Comparison of ENCODE assay signal across 22 mouse cellular contexts in genomic region chr1:68839352-68839751, GRCm38 (mm10).
DNase-seq lines count a peak whose midpoint lies in the region; ATAC-seq lines count a peak whose summit lies in the region.
"Had no signal": no experiment of that assay in that cellular context is flagged by ENCODE, and none has a peak within 500 bp of the region (broad histone marks: within the 10 kb centered on the region; RNA-seq: fewer than 3 reads in every experiment).

No protein-coding gene starts in this region.

- no peaks in the 10 kb centered on the region for H3K27me3 ChIP-seq in forebrain, embryonic 12.5 days
- no peaks in the 10 kb centered on the region for H3K27me3 ChIP-seq in forebrain, embryonic 11.5 days (ENCODE audit: control insufficient read depth, insufficient read depth, low read length)
- no peaks in the 10 kb centered on the region for H3K27me3 ChIP-seq in midbrain, embryonic 14.5 days (ENCODE audit: control insufficient read depth, insufficient read depth, low read length)
- no peaks in the 10 kb centered on the region for H3K27me3 ChIP-seq in midbrain, embryonic 15.5 days (replicated peaks)
- no peaks in the 10 kb centered on the region for H3K27me3 ChIP-seq in forebrain, embryonic 15.5 days
- H3K27me3 ChIP-seq: CH12.LX; heart, embryonic 15.5 days; intestine, embryonic 15.5 days; Patski had no signal

- intact Hi-C loops in heart, postnatal 36 days (cut with DNase I), result no loop called here

- no peak overlapping the region for H3K27ac ChIP-seq in forebrain, embryonic 12.5 days
- no peak overlapping the region for H3K27ac ChIP-seq in forebrain, embryonic 11.5 days (ENCODE audit: low read depth, low read length)
- H3K27ac ChIP-seq in midbrain, embryonic 14.5 days (replicated peaks; ENCODE audit: low read depth, low read length), result no peak overlapping the region
- no peak overlapping the region for H3K27ac ChIP-seq in midbrain, embryonic 15.5 days
- H3K27ac ChIP-seq in forebrain, embryonic 15.5 days (replicated peaks), result no peak overlapping the region
- H3K27ac ChIP-seq: embryonic facial prominence, embryonic 10.5 days; heart, adult 2 months; heart, embryonic 15.5 days; intestine, embryonic 15.5 days had no signal

- 56% methylated on average over 4 of the region's 4 CpGs for WGBS in forebrain, embryonic 12.5 days
- WGBS in forebrain, embryonic 11.5 days, result 69% methylated on average over 4 of the region's 4 CpGs
- WGBS in midbrain, embryonic 14.5 days, result 59% methylated on average over 4 of the region's 4 CpGs
- 60% methylated on average over 4 of the region's 4 CpGs for WGBS in midbrain, embryonic 15.5 days
- 31% methylated on average over 4 of the region's 4 CpGs for WGBS in forebrain, embryonic 15.5 days

- no peak overlapping the region for H3K4me3 ChIP-seq in forebrain, embryonic 12.5 days (replicated peaks)
- no peak overlapping the region for H3K4me3 ChIP-seq in forebrain, embryonic 11.5 days (ENCODE audit: low read depth, low read length)
- no peak overlapping the region for H3K4me3 ChIP-seq in midbrain, embryonic 14.5 days (replicated peaks; ENCODE audit: low read depth, low read length)
- no peak overlapping the region for H3K4me3 ChIP-seq in midbrain, embryonic 15.5 days
- no peak overlapping the region for H3K4me3 ChIP-seq in forebrain, embryonic 15.5 days
- H3K4me3 ChIP-seq: embryonic facial prominence, embryonic 10.5 days; heart, adult 2 months; heart, embryonic 15.5 days; intestine, embryonic 15.5 days had no signal

- no peak overlapping the region for H3K9ac ChIP-seq in forebrain, embryonic 12.5 days
- no peak overlapping the region for H3K9ac ChIP-seq in forebrain, embryonic 11.5 days (ENCODE audit: low read length)
- H3K9ac ChIP-seq in midbrain, embryonic 14.5 days (replicated peaks; ENCODE audit: low read length), result no peak overlapping the region
- no peak overlapping the region for H3K9ac ChIP-seq in midbrain, embryonic 15.5 days
- H3K9ac ChIP-seq in forebrain, embryonic 15.5 days (replicated peaks), result no peak overlapping the region
- H3K9ac ChIP-seq: heart, embryonic 15.5 days; intestine, embryonic 15.5 days had no signal

- H3K36me3 ChIP-seq in forebrain, embryonic 12.5 days (replicated peaks), result no peaks in the 10 kb centered on the region
- no peaks in the 10 kb centered on the region for H3K36me3 ChIP-seq in forebrain, embryonic 11.5 days (ENCODE audit: control insufficient read depth, insufficient read depth, low read length)
- no peaks in the 10 kb centered on the region for H3K36me3 ChIP-seq in midbrain, embryonic 14.5 days (ENCODE audit: control insufficient read depth, insufficient read depth, low read length)
- no peaks in the 10 kb centered on the region for H3K36me3 ChIP-seq in midbrain, embryonic 15.5 days (replicated peaks)
- no peaks in the 10 kb centered on the region for H3K36me3 ChIP-seq in forebrain, embryonic 15.5 days
- H3K36me3 ChIP-seq: embryonic facial prominence, embryonic 10.5 days; heart, embryonic 15.5 days; intestine, embryonic 15.5 days had no signal

- H3K9me3 ChIP-seq in forebrain, embryonic 12.5 days, result no peaks in the 10 kb centered on the region
- H3K9me3 ChIP-seq in forebrain, embryonic 11.5 days (ENCODE audit: control insufficient read depth, low read length), result no peaks in the 10 kb centered on the region
- no peaks in the 10 kb centered on the region for H3K9me3 ChIP-seq in midbrain, embryonic 14.5 days (ENCODE audit: control insufficient read depth, low read length)
- no peaks in the 10 kb centered on the region for H3K9me3 ChIP-seq in midbrain, embryonic 15.5 days
- H3K9me3 ChIP-seq in forebrain, embryonic 15.5 days, result no peaks in the 10 kb centered on the region
- H3K9me3 ChIP-seq: embryonic facial prominence, embryonic 10.5 days; heart, embryonic 15.5 days; intestine, embryonic 15.5 days had no signal

- DNase-seq in forebrain, embryonic 11.5 days (ENCODE audit: low spot score), result no peak
- peak; percentile 35 for DNase-seq in midbrain, embryonic 14.5 days
- peak; percentile 36 for DNase-seq in retina, embryonic 14.5 days (ENCODE audit: low spot score)
- no peak for DNase-seq in neural tube, embryonic 10.5 days (ENCODE audit: extremely low spot score, low spot score)
- no peak for DNase-seq in heart, postnatal 36 days
- DNase-seq: adrenal gland, postnatal 25 days; cerebellum, adult 2 months; cerebellum, postnatal 36 days; gastrocnemius, postnatal 14 days; heart, adult 2 months; heart, postnatal 14 days; kidney, adult 18-20 months had no signal

- ATAC-seq in forebrain, embryonic 12.5 days (ENCODE audit: low FRiP score), result peak; percentile 14; the same call in 1 of the 2 replicates
- ATAC-seq in forebrain, embryonic 11.5 days (replicated peaks; ENCODE audit: low FRiP score), result no peak
- no peak for ATAC-seq in midbrain, embryonic 14.5 days (ENCODE audit: low FRiP score, low TSS enrichment)
- ATAC-seq in midbrain, embryonic 15.5 days (replicated peaks), result no peak
- ATAC-seq in forebrain, embryonic 15.5 days (replicated peaks), result peak; percentile 82
- ATAC-seq: activated CD4-positive, CD25-positive, alpha-beta regulatory T cell, adult 4 months; intestine, embryonic 15.5 days; Patski had no signal

- no peaks in the 10 kb centered on the region for H3K4me1 ChIP-seq in forebrain, embryonic 12.5 days
- no peaks in the 10 kb centered on the region for H3K4me1 ChIP-seq in forebrain, embryonic 11.5 days (replicated peaks; ENCODE audit: control insufficient read depth, insufficient read depth, low read length)
- no peaks in the 10 kb centered on the region for H3K4me1 ChIP-seq in midbrain, embryonic 14.5 days (ENCODE audit: control insufficient read depth, insufficient read depth, low read length)
- H3K4me1 ChIP-seq in midbrain, embryonic 15.5 days, result no peaks in the 10 kb centered on the region
- no peaks in the 10 kb centered on the region for H3K4me1 ChIP-seq in forebrain, embryonic 15.5 days
- H3K4me1 ChIP-seq: embryonic facial prominence, embryonic 10.5 days; heart, embryonic 15.5 days; intestine, embryonic 15.5 days had no signal

- H3K4me2 ChIP-seq in forebrain, embryonic 12.5 days, result no peak overlapping the region
- H3K4me2 ChIP-seq in forebrain, embryonic 11.5 days (ENCODE audit: low read depth, low read length, severe bottlenecking), result no peak overlapping the region
- H3K4me2 ChIP-seq in midbrain, embryonic 14.5 days (ENCODE audit: low read length), result no peak overlapping the region
- no peak overlapping the region for H3K4me2 ChIP-seq in midbrain, embryonic 15.5 days
- H3K4me2 ChIP-seq in forebrain, embryonic 15.5 days (replicated peaks), result no peak overlapping the region
- H3K4me2 ChIP-seq: heart, embryonic 11.5 days; heart, embryonic 15.5 days; intestine, embryonic 15.5 days had no signal

Comparison
In these comparisons a context has a peak if more than half of its experiments do, and no peak if none do; other contexts are left out.
1. ATAC-seq: peak in forebrain, embryonic 12.5 days (single experiment) and forebrain, embryonic 15.5 days (single experiment); none in forebrain, embryonic 11.5 days (single experiment), midbrain, embryonic 14.5 days (single experiment) and midbrain, embryonic 15.5 days (single experiment).
2. DNase-seq: peak in midbrain, embryonic 14.5 days (single experiment) and retina, embryonic 14.5 days (single experiment); none in forebrain, embryonic 11.5 days (single experiment), neural tube, embryonic 10.5 days (single experiment) and heart, postnatal 36 days (0 of 2).